Comparison of ENCODE assay signal across 15 mouse cellular contexts in genomic region chr4:49742847-49743246, GRCm38 (mm10).
"Had no signal": no experiment of that assay in that cellular context is flagged by ENCODE, and none has a peak within 500 bp of the region (broad histone marks: within the 10 kb centered on the region; RNA-seq: fewer than 3 reads in every experiment).

No protein-coding gene starts in this region.

- DNase-seq: retina, postnatal 1 day; right cerebral cortex, adult 18-20 months; right cerebral cortex, postnatal 14 days; right cerebral cortex, postnatal 25 days; right cerebral cortex, postnatal 4 days; spleen, adult 18-20 months; thymus, adult 18-20 months; thymus, adult 2 months; thymus, postnatal 14 days; thymus, postnatal 25 days; thymus, postnatal 36 days; thymus, postnatal 4 days had no signal

- H3K4me2 ChIP-seq: neural tube, embryonic 15.5 days; stomach, embryonic 15.5 days had no signal

- H3K4me3 ChIP-seq: neural tube, embryonic 15.5 days; stomach, embryonic 15.5 days had no signal

- H3K9ac ChIP-seq: neural tube, embryonic 15.5 days; stomach, embryonic 15.5 days had no signal

- H3K4me1 ChIP-seq: stomach, embryonic 15.5 days had no signal

- H3K27me3 ChIP-seq: neural tube, embryonic 15.5 days; stomach, embryonic 15.5 days had no signal

- H3K27ac ChIP-seq: neural tube, embryonic 15.5 days; stomach, embryonic 15.5 days; stomach, postnatal 0 days had no signal

- H3K9me3 ChIP-seq: neural tube, embryonic 15.5 days; stomach, embryonic 15.5 days had no signal

- H3K36me3 ChIP-seq: neural tube, embryonic 15.5 days; stomach, embryonic 15.5 days had no signal
